Mouse (Mus musculus) midbrain, embryonic 13.5 days (tissue): Measurements from ENCODE around the gene Cd163l1. TPM values are rescaled to one million over a fixed set of nuclear protein-coding genes. Genes with fewer than 3 reads are reported as not detected.

Experiments used
- ATAC-seq: fragments of 200-750 bp; cut with Nextera tagmentation; 2 replicates; pipeline ENCODE4 v1.8.0; 2017; ENCODE audit warnings: mild to moderate bottlenecking, moderate TSS enrichment, moderate library complexity
- H3K27ac ChIP-seq: fragments of 300-500 bp; sonication (generic); 2 replicates; pipeline ENCODE4 v1.5.1; 2015; ENCODE audit warnings: inconsistent platforms, mild to moderate bottlenecking, moderate library complexity
- H3K27me3 ChIP-seq: fragments of 300-500 bp; sonication (generic); 2 replicates; pipeline ENCODE4 v1.6.1; 2015; ENCODE audit warnings: mild to moderate bottlenecking, inconsistent platforms
- H3K36me3 ChIP-seq: fragments of 300-500 bp; sonication (generic); 2 replicates; pipeline ENCODE4 v1.6.1; 2015; ENCODE audit warnings: mild to moderate bottlenecking, inconsistent platforms
- H3K4me1 ChIP-seq: fragments of 300-500 bp; sonication (generic); replicated peaks from 2 replicates; pipeline ENCODE4 v1.6.1; 2015; ENCODE audit warnings: inconsistent platforms
- H3K4me2 ChIP-seq: fragments of 300-500 bp; sonication (generic); replicated peaks from 2 replicates; pipeline ENCODE4 v1.6.1; 2015; ENCODE audit warnings: moderate library complexity, mild to moderate bottlenecking, inconsistent platforms
- H3K4me3 ChIP-seq: fragments of 300-500 bp; sonication (generic); replicated peaks from 2 replicates; pipeline ENCODE4 v1.5.1; 2015; ENCODE audit warnings: mild to moderate bottlenecking, inconsistent platforms
- H3K9ac ChIP-seq: fragments of 300-500 bp; sonication (generic); replicated peaks from 2 replicates; pipeline ENCODE4 v1.6.1; 2015; ENCODE audit warnings: mild to moderate bottlenecking, inconsistent platforms
- H3K9me3 ChIP-seq: fragments of 300-500 bp; sonication (generic); 2 replicates; pipeline ENCODE4 v1.6.1; 2016; ENCODE audit warnings: mild to moderate bottlenecking, inconsistent platforms
- WGBS: fragments of 180-500 bp; shearing (Covaris S2); methylation state at CpG from one replicate; pipeline ENCODE4 v1.1.7; 2015; 5-methylcytosine and 5-hydroxymethylcytosine counted together
- polyA plus RNA-seq: library from polyadenylated mRNA; unstranded; fragments of >200 nt; fragmentation: Nextera tagmentation; extraction: Ambion mirVana; gene quantifications from 2 replicates; pipeline ENCODE4 v1.2.1, GENCODE M21; 2015

Cd163l1 gene
- polyA plus RNA-seq, 1 experiment from 2014 or later, result not detected

GRCm38 (mm10) chr7:140192445-140192844, 25.6 kb upstream of the Cd163l1 start:
- Histone ChIP-seq H3K4me3 (no peak overlapping the region), H3K9me3 (no peaks in the 10 kb centered on the region), H3K4me2 (no peak overlapping the region), H3K27ac (no peak overlapping the region), H3K4me1 (no peaks in the 10 kb centered on the region), H3K36me3 (no peaks in the 10 kb centered on the region), H3K9ac (no peak overlapping the region), H3K27me3 (no peaks in the 10 kb centered on the region)
- WGBS, result 59% methylated on average over 2 of the region's 2 CpGs
- ATAC-seq, result no peak

GRCm38 (mm10) chr7:140192851-140193250, 25.2 kb upstream of the Cd163l1 start:
- Histone ChIP-seq H3K4me2 (no peak overlapping the region), H3K4me1 (no peaks in the 10 kb centered on the region), H3K4me3 (no peak overlapping the region), H3K9ac (no peak overlapping the region), H3K36me3 (no peaks in the 10 kb centered on the region), H3K27me3 (no peaks in the 10 kb centered on the region), H3K27ac (no peak overlapping the region), H3K9me3 (no peaks in the 10 kb centered on the region)
- 89% methylated on average over 2 of the region's 2 CpGs for WGBS
- no peak for ATAC-seq

- H3K4me1 ChIP-seq, result no peaks in the 10 kb centered on the region
- no peaks in the 10 kb centered on the region for H3K36me3 ChIP-seq
- no peak overlapping the region for H3K27ac ChIP-seq
- no peak overlapping the region for H3K4me2 ChIP-seq
- no peak for ATAC-seq
- H3K9me3 ChIP-seq, result no peaks in the 10 kb centered on the region
- H3K9ac ChIP-seq, result no peak overlapping the region
- WGBS, result 90% methylated on average over 4 of the region's 4 CpGs
- H3K27me3 ChIP-seq, result no peaks in the 10 kb centered on the region
- no peak overlapping the region for H3K4me3 ChIP-seq
Measured at GRCm38 (mm10) chr7:140194031-140194430, 24.0 kb upstream of the Cd163l1 start.

GRCm38 (mm10) chr7:140196002-140196401, 22.1 kb upstream of the Cd163l1 start:
- Histone ChIP-seq H3K27me3 (no peaks in the 10 kb centered on the region), H3K4me2 (no peak overlapping the region), H3K4me3 (no peak overlapping the region), H3K9me3 (no peaks in the 10 kb centered on the region), H3K36me3 (no peaks in the 10 kb centered on the region), H3K9ac (no peak overlapping the region), H3K27ac (no peak overlapping the region), H3K4me1 (no peaks in the 10 kb centered on the region)
- no peak for ATAC-seq
- WGBS, result 83% methylated on average over 8 of the region's 8 CpGs

- no peak overlapping the region for H3K4me3 ChIP-seq
- H3K4me2 ChIP-seq, result no peak overlapping the region
- no peaks in the 10 kb centered on the region for H3K4me1 ChIP-seq
- H3K36me3 ChIP-seq, result no peaks in the 10 kb centered on the region
- ATAC-seq, result no peak
- 92% methylated on average over 4 of the region's 4 CpGs for WGBS
- H3K27me3 ChIP-seq, result no peaks in the 10 kb centered on the region
- H3K27ac ChIP-seq, result no peak overlapping the region
- no peak overlapping the region for H3K9ac ChIP-seq
- H3K9me3 ChIP-seq, result no peaks in the 10 kb centered on the region
Measured at GRCm38 (mm10) chr7:140201090-140201489, 17.0 kb upstream of the Cd163l1 start.

- Histone ChIP-seq H3K27me3 (no peaks in the 10 kb centered on the region), H3K4me3 (no peak within 1 kb of the TSS), H3K4me2 (no peak within 1 kb of the TSS), H3K27ac (no peak within 1 kb of the TSS), H3K4me1 (no peaks in the 10 kb centered on the region), H3K9me3 (no peaks in the 10 kb centered on the region), H3K9ac (no peak within 1 kb of the TSS), H3K36me3 (no peaks in the 10 kb centered on the region)
- no peak for ATAC-seq
Measured at GRCm38 (mm10) chr7:140205864-140206263, 12.2 kb upstream of the Cd163l1 start, which contains the start of gene Olfr524. Olfr524 (minus strand) TSS chr7:140205964.

GRCm38 (mm10) chr7:140206904-140207303, 11.2 kb upstream of the Cd163l1 start:
- Histone ChIP-seq H3K27me3 (no peaks in the 10 kb centered on the region), H3K4me2 (no peak overlapping the region), H3K36me3 (no peaks in the 10 kb centered on the region), H3K9me3 (no peaks in the 10 kb centered on the region), H3K27ac (no peak overlapping the region), H3K9ac (no peak overlapping the region), H3K4me1 (no peaks in the 10 kb centered on the region), H3K4me3 (no peak overlapping the region)
- ATAC-seq, result no peak
- 93% methylated on average over 3 of the region's 3 CpGs for WGBS

- no peak overlapping the region for H3K4me3 ChIP-seq
- H3K27me3 ChIP-seq, result no peaks in the 10 kb centered on the region
- H3K9me3 ChIP-seq, result no peaks in the 10 kb centered on the region
- H3K27ac ChIP-seq, result no peak overlapping the region
- no peaks in the 10 kb centered on the region for H3K4me1 ChIP-seq
- no peak overlapping the region for H3K4me2 ChIP-seq
- no peaks in the 10 kb centered on the region for H3K36me3 ChIP-seq
- WGBS, result 79% methylated on average over 8 of the region's 8 CpGs
- no peak for ATAC-seq
- H3K9ac ChIP-seq, result no peak overlapping the region
Measured at GRCm38 (mm10) chr7:140208153-140208552, 9.9 kb upstream of the Cd163l1 start.

- no peak overlapping the region for H3K4me2 ChIP-seq
- 91% methylated on average over 3 of the region's 3 CpGs for WGBS
- no peak overlapping the region for H3K27ac ChIP-seq
- H3K9ac ChIP-seq, result no peak overlapping the region
- no peaks in the 10 kb centered on the region for H3K4me1 ChIP-seq
- no peak overlapping the region for H3K4me3 ChIP-seq
- no peaks in the 10 kb centered on the region for H3K36me3 ChIP-seq
- ATAC-seq, result no peak
- H3K9me3 ChIP-seq, result no peaks in the 10 kb centered on the region
- no peaks in the 10 kb centered on the region for H3K27me3 ChIP-seq
Measured at GRCm38 (mm10) chr7:140208677-140209076, 9.4 kb upstream of the Cd163l1 start.

GRCm38 (mm10) chr7:140213841-140214240, 4.2 kb upstream of the Cd163l1 start:
- H3K4me2 ChIP-seq, result no peak overlapping the region
- WGBS, result 87% methylated on average over 5 of the region's 5 CpGs
- H3K27ac ChIP-seq, result no peak overlapping the region
- no peaks in the 10 kb centered on the region for H3K9me3 ChIP-seq
- no peaks in the 10 kb centered on the region for H3K4me1 ChIP-seq
- no peak overlapping the region for H3K4me3 ChIP-seq
- no peaks in the 10 kb centered on the region for H3K36me3 ChIP-seq
- no peak for ATAC-seq
- H3K9ac ChIP-seq, result no peak overlapping the region
- no peaks in the 10 kb centered on the region for H3K27me3 ChIP-seq

- no peaks in the 10 kb centered on the region for H3K27me3 ChIP-seq
- no peak overlapping the region for H3K27ac ChIP-seq
- no peaks in the 10 kb centered on the region for H3K9me3 ChIP-seq
- H3K9ac ChIP-seq, result no peak overlapping the region
- H3K4me3 ChIP-seq, result no peak overlapping the region
- no peaks in the 10 kb centered on the region for H3K36me3 ChIP-seq
- ATAC-seq, result no peak
- no peaks in the 10 kb centered on the region for H3K4me1 ChIP-seq
- WGBS, result 22% methylated on average over 1 of the region's 1 CpGs
- no peak overlapping the region for H3K4me2 ChIP-seq
Measured at GRCm38 (mm10) chr7:140219268-140219667, 1.2 kb downstream of the Cd163l1 start.

GRCm38 (mm10) chr7:140220375-140220774, 2.3 kb downstream of the Cd163l1 start:
- H3K9ac ChIP-seq, result no peak overlapping the region
- H3K9me3 ChIP-seq, result no peaks in the 10 kb centered on the region
- H3K4me1 ChIP-seq, result no peaks in the 10 kb centered on the region
- no peaks in the 10 kb centered on the region for H3K36me3 ChIP-seq
- no peak for ATAC-seq
- H3K4me2 ChIP-seq, result no peak overlapping the region
- no peak overlapping the region for H3K4me3 ChIP-seq
- H3K27me3 ChIP-seq, result no peaks in the 10 kb centered on the region
- H3K27ac ChIP-seq, result no peak overlapping the region
- WGBS, result 82% methylated on average over 4 of the region's 4 CpGs

GRCm38 (mm10) chr7:140224209-140224608, 6.1 kb downstream of the Cd163l1 start:
- H3K9me3 ChIP-seq, result no peaks in the 10 kb centered on the region
- H3K4me3 ChIP-seq, result no peak overlapping the region
- H3K9ac ChIP-seq, result no peak overlapping the region
- ATAC-seq, result no peak
- H3K4me2 ChIP-seq, result no peak overlapping the region
- H3K4me1 ChIP-seq, result no peaks in the 10 kb centered on the region
- no peak overlapping the region for H3K27ac ChIP-seq
- H3K27me3 ChIP-seq, result no peaks in the 10 kb centered on the region
- WGBS, result 87% methylated on average over 13 of the region's 13 CpGs
- H3K36me3 ChIP-seq, result no peaks in the 10 kb centered on the region
